Mouse (Mus musculus) liver, embryonic 14.5 days (tissue): ENCODE data around the gene Spata31d1a.

Experiments
- CTCF ChIP-seq: IDR thresholded peaks from 2 replicates; pipeline ENCODE4 v1.5.1; 2016; ENCODE audit warnings: antibody characterized with exemption, low read depth, control low read depth
- EP300 ChIP-seq: IDR thresholded peaks from 2 replicates; pipeline ENCODE4 v1.6.1; 2016; ENCODE audit warnings: antibody characterized with exemption, low read depth

DNA sequence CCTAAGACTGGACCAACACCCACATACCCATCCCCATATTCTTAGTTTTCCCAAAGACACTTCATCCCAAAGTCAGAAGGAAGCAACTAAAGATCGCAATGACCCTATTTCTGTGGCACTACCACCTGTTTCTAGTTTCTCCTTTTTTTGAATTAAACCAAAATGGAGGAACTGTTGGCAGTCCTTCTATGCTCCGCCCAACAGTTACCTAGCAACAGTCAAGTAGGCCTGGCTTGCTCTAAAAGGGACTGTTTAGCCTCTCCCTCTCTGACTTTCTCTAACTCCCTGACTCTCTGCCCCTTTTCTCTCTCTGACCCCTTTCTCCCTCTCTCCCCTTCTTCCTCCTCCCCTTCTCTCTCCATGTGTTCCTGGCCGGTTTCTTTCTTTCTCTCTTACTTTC, 24.9 kb downstream of the Spata31d1a start:
- TF ChIP-seq EP300, result no peak
- TF ChIP-seq CTCF, result no peak
